Mouse (Mus musculus): ENCODE data around the gene Misp. TPM values are rescaled to one million over a fixed set of nuclear protein-coding genes. Genes with fewer than 3 reads are reported as not detected.

The Misp gene
- polyA plus RNA-seq, 1 experiment from 2014 or later = 10.2 TPM

- ATAC-seq (ENCODE audit: borderline replicate concordance, extremely low read depth, low FRiP score, low TSS enrichment) = no peak
Observed at GRCm38 (mm10) chr10:79865801-79866295, 45.1 kb downstream of the Misp start.

GRCm38 (mm10) chr10:79866601-79867000, 45.8 kb downstream of the Misp start:
- H3K36me3 ChIP-seq = peaks cover 40% of the 10 kb centered on the region

More at GRCm38 (mm10) chr10:79865801-79866295, 45.1 kb downstream of the Misp start:
- peak overlapping the region; percentile 2; the same call in 1 of the 2 replicates for H3K27ac ChIP-seq
- no peak overlapping the region for H3K4me2 ChIP-seq
- H3K9me3 ChIP-seq = no peaks in the 10 kb centered on the region
- peaks cover 47% of the 10 kb centered on the region for H3K36me3 ChIP-seq
- H3K9ac ChIP-seq = no peak overlapping the region
- no peaks in the 10 kb centered on the region for H3K27me3 ChIP-seq
- WGBS = 62% methylated on average over 19 of the region's 19 CpGs
- H3K4me1 ChIP-seq = peaks cover 5% of the 10 kb centered on the region; the same call in 1 of the 2 replicates
- H3K4me3 ChIP-seq = no peak overlapping the region

DNA sequence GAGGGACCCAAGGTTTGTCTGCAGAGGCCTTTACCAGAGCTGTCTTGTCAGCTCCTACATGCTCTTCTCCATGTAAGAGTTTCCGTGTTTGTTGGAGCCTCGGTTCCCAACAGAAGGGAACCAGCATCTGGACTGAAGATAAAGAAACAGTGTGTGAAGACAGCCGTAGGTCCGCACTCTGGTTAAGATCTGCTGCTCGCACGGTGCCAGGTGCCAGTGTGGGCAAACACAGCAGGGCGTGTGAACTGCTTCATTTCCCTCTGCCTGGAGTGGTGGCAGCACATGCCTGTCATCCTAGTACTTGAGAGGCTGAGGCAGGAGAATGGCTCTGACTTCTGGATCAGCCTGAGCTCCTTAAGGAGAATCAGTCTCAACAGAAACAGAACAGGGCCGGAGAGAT, 51.1 kb downstream of the Misp start:
- WGBS = 87% methylated on average over 8 of the region's 8 CpGs

More at GRCm38 (mm10) chr10:79866601-79867000, 45.8 kb downstream of the Misp start:
- Histone ChIP-seq H3K9ac (no peak overlapping the region), H3K4me3 (no peak overlapping the region), H3K27me3 (no peaks in the 10 kb centered on the region), H3K9me3 (no peaks in the 10 kb centered on the region), H3K4me1 (peaks cover 5% of the 10 kb centered on the region; the same call in 1 of the 2 replicates), H3K4me2 (no peak overlapping the region), H3K27ac (no peak overlapping the region)
- 74% methylated on average over 11 of the region's 11 CpGs for WGBS
- ATAC-seq (ENCODE audit: borderline replicate concordance, extremely low read depth, low FRiP score, low TSS enrichment) = no peak

DNA sequence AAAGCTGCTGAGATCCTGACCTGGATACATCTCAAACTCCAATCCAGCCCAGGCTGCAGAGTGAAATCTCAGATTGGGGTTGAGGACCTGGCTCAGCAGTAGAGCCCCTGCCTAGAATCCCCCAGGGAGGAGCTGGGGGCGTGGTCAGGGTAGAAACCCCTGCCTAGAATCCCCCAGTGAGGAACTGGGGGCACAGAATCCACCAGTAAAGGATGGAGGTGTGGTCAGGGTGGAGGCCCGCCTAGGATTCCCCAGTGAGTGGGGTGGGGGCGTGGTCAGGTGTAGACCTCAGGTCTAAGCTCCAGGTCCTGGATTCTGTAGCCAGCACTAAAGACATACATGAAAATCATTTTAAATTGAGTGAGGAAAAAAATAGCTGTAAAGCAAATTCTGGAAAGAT, 52.1 kb downstream of the Misp start:
- peak overlapping the region; percentile 87 for H3K4me2 ChIP-seq
- no peak for ATAC-seq (ENCODE audit: borderline replicate concordance, extremely low read depth, low FRiP score, low TSS enrichment)
- no peak overlapping the region for H3K27ac ChIP-seq
- no peak overlapping the region for H3K9ac ChIP-seq
- H3K4me1 ChIP-seq = peaks cover 20% of the 10 kb centered on the region
- peak overlapping the region; percentile 52; the same call in 1 of the 2 replicates for H3K4me3 ChIP-seq
- H3K27me3 ChIP-seq = no peaks in the 10 kb centered on the region
- H3K9me3 ChIP-seq = no peaks in the 10 kb centered on the region
- H3K36me3 ChIP-seq = no peaks in the 10 kb centered on the region
- WGBS = 41% methylated on average over 3 of the region's 3 CpGs

More for the DNA sequence above, 51.1 kb downstream of the Misp start:
- Histone ChIP-seq H3K27ac (no peak overlapping the region), H3K27me3 (no peaks in the 10 kb centered on the region), H3K9ac (no peak overlapping the region), H3K9me3 (no peaks in the 10 kb centered on the region), H3K4me2 (no peak overlapping the region), H3K36me3 (no peaks in the 10 kb centered on the region), H3K4me1 (peaks cover 17% of the 10 kb centered on the region), H3K4me3 (no peak overlapping the region)
- no peak for ATAC-seq (ENCODE audit: borderline replicate concordance, extremely low read depth, low FRiP score, low TSS enrichment)

DNA sequence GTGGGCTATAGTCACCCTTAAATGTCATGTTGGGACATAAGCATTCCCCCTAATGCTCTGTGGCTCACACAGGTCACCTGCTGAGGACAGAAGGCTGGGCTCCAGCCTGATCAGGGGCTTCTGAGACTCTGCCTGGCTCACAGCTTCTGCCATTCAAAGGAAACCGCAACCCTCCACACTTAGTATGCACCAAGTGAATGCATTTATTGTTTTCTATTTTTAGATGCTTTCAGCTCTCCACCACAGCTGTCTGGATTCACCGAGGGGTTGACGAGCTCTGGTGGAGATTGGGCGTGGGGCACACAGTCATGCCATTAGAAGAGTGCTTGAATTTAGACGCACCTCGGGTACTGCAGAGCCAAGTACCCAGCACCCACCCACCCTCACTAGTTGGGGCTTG, 52.5 kb downstream of the Misp start:
- H3K27ac ChIP-seq = no peak overlapping the region
- peak overlapping the region; percentile 87 for H3K4me2 ChIP-seq
- no peak for ATAC-seq (ENCODE audit: borderline replicate concordance, extremely low read depth, low FRiP score, low TSS enrichment)
- H3K27me3 ChIP-seq = no peaks in the 10 kb centered on the region
- WGBS = 11% methylated on average over 6 of the region's 6 CpGs
- no peaks in the 10 kb centered on the region for H3K36me3 ChIP-seq
- H3K4me1 ChIP-seq = peaks cover 20% of the 10 kb centered on the region
- H3K9me3 ChIP-seq = no peaks in the 10 kb centered on the region
- no peak overlapping the region for H3K9ac ChIP-seq
- H3K4me3 ChIP-seq = peak overlapping the region; percentile 52

DNA sequence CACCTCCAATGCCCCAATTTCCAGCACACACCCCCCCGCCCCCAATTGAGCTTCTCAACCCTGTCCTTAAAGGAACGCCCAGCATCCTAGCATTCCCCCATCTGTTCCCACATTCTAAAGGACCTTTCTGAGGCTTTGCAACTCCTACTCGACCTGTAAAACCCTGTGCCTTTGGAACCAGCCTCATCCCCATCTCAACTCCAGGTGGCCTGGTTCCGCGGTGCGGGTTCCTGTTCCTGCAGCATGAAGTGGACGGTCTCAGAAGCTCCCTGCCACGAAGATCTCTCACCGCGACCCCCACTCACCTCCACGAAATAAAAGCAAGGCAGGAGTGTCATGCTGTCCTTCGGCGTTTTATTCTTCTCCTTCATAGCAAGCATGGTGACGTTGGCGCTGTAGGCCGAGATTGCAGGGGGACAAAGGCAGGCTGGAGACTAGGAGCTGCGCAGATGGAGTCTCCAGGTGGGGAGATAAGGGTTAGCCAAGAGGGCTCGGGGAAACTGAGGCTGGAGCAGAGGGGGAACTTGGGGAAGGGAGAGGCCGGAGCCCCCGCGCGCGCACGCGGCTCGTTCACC, 53.0 kb downstream of the Misp start:
- H3K27ac ChIP-seq = no peak overlapping the region

GRCm38 (mm10) chr10:79874290-79874862, 53.6 kb downstream of the Misp start, which contains the start of the genes Prtn3 and Plppr3:
Prtn3 (plus strand) TSS chr10:79874476.
Plppr3 (minus strand) TSS chr10:79874634.
- Histone ChIP-seq H3K4me3 (peak within 1 kb of the TSS; percentile 52), H3K9me3 (no peaks in the 10 kb centered on the region), H3K4me1 (peaks cover 21% of the 10 kb centered on the region), H3K4me2 (peak within 1 kb of the TSS; percentile 87), H3K27me3 (no peaks in the 10 kb centered on the region), H3K36me3 (no peaks in the 10 kb centered on the region), H3K27ac (no peak within 1 kb of the TSS), H3K9ac (peak within 1 kb of the TSS; percentile 71)
- WGBS = under 1% methylated on average over 46 of the region's 57 CpGs
- peak; percentile 82 for ATAC-seq (ENCODE audit: borderline replicate concordance, extremely low read depth, low FRiP score, low TSS enrichment)

More for the DNA sequence above, 53.0 kb downstream of the Misp start:
- no peaks in the 10 kb centered on the region for H3K36me3 ChIP-seq
- no peaks in the 10 kb centered on the region for H3K27me3 ChIP-seq
- H3K4me1 ChIP-seq = peaks cover 20% of the 10 kb centered on the region
- H3K9ac ChIP-seq = peak overlapping the region; percentile 71
- ATAC-seq (ENCODE audit: borderline replicate concordance, extremely low read depth, low FRiP score, low TSS enrichment) = peak; percentile 16; the same call in 1 of the 2 replicates
- no peaks in the 10 kb centered on the region for H3K9me3 ChIP-seq
- H3K4me2 ChIP-seq = peak overlapping the region; percentile 87
- peak overlapping the region; percentile 52 for H3K4me3 ChIP-seq
- under 1% methylated on average over 26 of the region's 26 CpGs for WGBS

GRCm38 (mm10) chr10:79877174-79877573, 56.4 kb downstream of the Misp start:
- H3K27me3 ChIP-seq = peaks cover 12% of the 10 kb centered on the region
- H3K4me2 ChIP-seq = no peak overlapping the region
- no peaks in the 10 kb centered on the region for H3K9me3 ChIP-seq
- H3K36me3 ChIP-seq = no peaks in the 10 kb centered on the region
- no peak for ATAC-seq (ENCODE audit: borderline replicate concordance, extremely low read depth, low FRiP score, low TSS enrichment)
- no peak overlapping the region for H3K27ac ChIP-seq
- peaks cover 39% of the 10 kb centered on the region for H3K4me1 ChIP-seq
- H3K9ac ChIP-seq = no peak overlapping the region
- WGBS = 41% methylated on average over 1 of the region's 1 CpGs
- H3K4me3 ChIP-seq = no peak overlapping the region

DNA sequence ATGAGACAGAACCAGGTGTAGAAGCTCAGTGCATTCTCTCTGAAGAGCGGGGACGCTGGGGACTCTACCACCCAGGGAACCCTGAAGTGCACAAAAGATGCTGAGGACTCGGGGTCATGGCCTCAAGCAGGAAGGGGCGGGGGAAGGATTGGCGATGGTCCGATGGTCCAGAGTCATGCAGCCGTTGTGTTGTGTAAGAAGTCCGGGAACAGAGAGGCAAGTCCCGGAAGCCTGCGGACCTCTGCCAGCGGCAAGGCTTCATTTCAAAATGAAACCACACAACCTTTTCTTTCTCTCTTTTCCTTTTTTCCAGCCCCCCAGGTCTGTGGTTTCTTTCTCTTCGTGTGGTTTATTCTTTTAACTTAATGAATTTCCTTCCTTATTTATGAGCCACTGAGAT, 57.0 kb downstream of the Misp start:
- Histone ChIP-seq H3K4me2 (no peak overlapping the region), H3K27me3 (peaks cover 17% of the 10 kb centered on the region), H3K4me1 (peaks cover 43% of the 10 kb centered on the region), H3K27ac (no peak overlapping the region), H3K9ac (no peak overlapping the region), H3K36me3 (no peaks in the 10 kb centered on the region), H3K4me3 (no peak overlapping the region), H3K9me3 (no peaks in the 10 kb centered on the region)
- no peak for ATAC-seq (ENCODE audit: borderline replicate concordance, extremely low read depth, low FRiP score, low TSS enrichment)
- WGBS = 47% methylated on average over 12 of the region's 12 CpGs

GRCm38 (mm10) chr10:79879527-79879926, 58.7 kb downstream of the Misp start:
- Histone ChIP-seq H3K36me3 (no peaks in the 10 kb centered on the region), H3K4me2 (no peak overlapping the region), H3K9me3 (no peaks in the 10 kb centered on the region), H3K4me1 (peaks cover 38% of the 10 kb centered on the region), H3K9ac (no peak overlapping the region), H3K27ac (no peak overlapping the region), H3K4me3 (no peak overlapping the region), H3K27me3 (peaks cover 25% of the 10 kb centered on the region)
- WGBS = 19% methylated on average over 3 of the region's 3 CpGs
- ATAC-seq (ENCODE audit: borderline replicate concordance, extremely low read depth, low FRiP score, low TSS enrichment) = no peak

Measured in lung, embryonic 15.5 days (tissue).